Mouse (Mus musculus): ENCODE measurements around the gene Tcf12. TPM values are rescaled to one million over a fixed set of nuclear protein-coding genes. Genes with fewer than 3 reads are reported as not detected.

Gene Tcf12
- polyA plus RNA-seq, 1 experiment from 2014 or later = 227 TPM

DNA sequence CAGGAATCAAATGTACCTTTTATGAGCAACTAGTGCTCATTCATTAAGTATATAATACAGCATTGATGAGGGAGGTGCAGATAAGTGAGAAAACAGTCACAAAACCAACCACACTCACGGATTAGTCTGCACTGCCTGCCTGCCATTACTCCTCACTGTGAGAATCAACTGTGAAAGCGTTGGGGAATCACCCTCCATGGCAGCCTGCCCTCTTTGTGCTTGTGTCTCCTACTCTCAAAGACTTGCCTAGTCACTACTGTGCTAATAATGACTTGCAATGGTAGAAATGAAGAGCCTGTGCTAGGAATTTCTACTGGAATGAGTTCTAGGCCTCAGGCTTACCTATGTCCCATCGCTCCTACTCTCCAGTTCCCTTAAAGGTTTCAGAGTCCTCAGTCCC lies 233.8 kb downstream of the Tcf12 start:
- Histone ChIP-seq H3K27ac (ENCODE audit: low read depth, low read length) (no peak overlapping the region), H3K27me3 (ENCODE audit: control insufficient read depth, insufficient read depth, low read length) (no peaks in the 10 kb centered on the region), H3K36me3 (ENCODE audit: control insufficient read depth, insufficient read depth, low read length) (peaks cover 3% of the 10 kb centered on the region; the same call in 1 of the 2 replicates), H3K9me3 (ENCODE audit: control insufficient read depth, low read length) (no peaks in the 10 kb centered on the region), H3K4me3 (ENCODE audit: low read depth, low read length) (no peak overlapping the region), H3K9ac (ENCODE audit: low read depth, low read length) (no peak overlapping the region), H3K4me2 (replicated peaks; ENCODE audit: low read depth, low read length) (no peak overlapping the region), H3K4me1 (replicated peaks; ENCODE audit: control insufficient read depth, insufficient read depth, low read length) (peaks cover 2% of the 10 kb centered on the region; the same call in 1 of the 2 replicates)
- ATAC-seq (ENCODE audit: low FRiP score) (no peak), DNase-seq (ENCODE audit: low spot score) (no peak)
- 67% methylated on average over 3 of the region's 3 CpGs for WGBS

DNA sequence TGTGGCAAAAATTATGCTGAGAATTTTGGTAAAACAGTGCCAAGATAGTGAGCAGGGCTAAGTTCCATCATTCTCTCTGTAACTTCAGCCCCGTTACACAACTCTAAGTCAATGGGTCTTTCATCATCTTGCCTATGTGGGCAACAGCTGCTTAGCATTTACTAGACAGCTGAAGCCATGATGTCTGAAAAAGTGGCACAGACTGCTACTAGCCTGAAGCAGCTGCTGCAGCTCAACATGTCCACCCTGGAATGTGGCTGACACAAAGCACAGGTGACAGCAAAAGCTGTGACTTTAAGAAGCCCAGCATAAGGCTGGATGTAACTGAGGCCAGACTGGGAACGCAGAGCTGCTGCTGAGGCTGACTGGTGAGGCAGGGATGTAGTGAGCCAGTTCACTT lies 236.9 kb downstream of the Tcf12 start:
- Histone ChIP-seq H3K4me3 (ENCODE audit: low read depth, low read length) (no peak overlapping the region), H3K27ac (ENCODE audit: low read depth, low read length) (no peak overlapping the region), H3K9ac (ENCODE audit: low read depth, low read length) (no peak overlapping the region), H3K36me3 (ENCODE audit: control insufficient read depth, insufficient read depth, low read length) (peaks cover 3% of the 10 kb centered on the region; the same call in 1 of the 2 replicates), H3K9me3 (ENCODE audit: control insufficient read depth, low read length) (no peaks in the 10 kb centered on the region), H3K4me1 (replicated peaks; ENCODE audit: control insufficient read depth, insufficient read depth, low read length) (peaks cover 2% of the 10 kb centered on the region; the same call in 1 of the 2 replicates), H3K27me3 (ENCODE audit: control insufficient read depth, insufficient read depth, low read length) (no peaks in the 10 kb centered on the region), H3K4me2 (replicated peaks; ENCODE audit: low read depth, low read length) (no peak overlapping the region)
- 79% methylated on average over 2 of the region's 2 CpGs for WGBS
- ATAC-seq (ENCODE audit: low FRiP score) (no peak), DNase-seq (ENCODE audit: low spot score) (no peak)

DNA sequence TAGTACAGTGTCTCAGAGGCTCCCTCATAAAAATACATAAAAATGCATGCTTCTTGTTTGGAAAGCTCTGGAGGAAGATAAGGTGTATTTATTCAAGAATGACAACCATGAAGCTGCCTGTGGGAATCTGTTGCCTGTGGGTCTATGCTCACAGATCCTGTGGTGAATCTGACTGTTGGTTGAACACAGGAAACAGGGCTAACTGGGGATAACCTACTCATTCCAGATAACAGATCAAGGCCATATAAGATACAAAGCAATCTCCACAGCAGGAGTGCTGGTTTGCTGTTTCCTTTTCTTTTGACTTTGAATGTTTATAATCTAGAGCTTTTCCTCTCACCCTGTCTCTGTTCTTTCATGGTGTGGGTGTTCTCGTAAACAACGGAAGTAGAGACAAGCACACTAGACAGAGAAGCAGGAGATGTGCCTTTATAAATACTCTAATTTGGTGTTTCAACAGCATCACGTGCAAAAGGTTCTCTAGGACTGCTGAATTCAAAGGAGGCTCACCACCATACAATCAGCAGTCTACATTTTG lies 237.6 kb downstream of the Tcf12 start:
- Histone ChIP-seq H3K4me3 (ENCODE audit: low read depth, low read length) (no peak overlapping the region), H3K9me3 (ENCODE audit: control insufficient read depth, low read length) (no peaks in the 10 kb centered on the region), H3K36me3 (ENCODE audit: control insufficient read depth, insufficient read depth, low read length) (peaks cover 3% of the 10 kb centered on the region; the same call in 1 of the 2 replicates), H3K27me3 (ENCODE audit: control insufficient read depth, insufficient read depth, low read length) (no peaks in the 10 kb centered on the region), H3K4me2 (replicated peaks; ENCODE audit: low read depth, low read length) (no peak overlapping the region), H3K4me1 (replicated peaks; ENCODE audit: control insufficient read depth, insufficient read depth, low read length) (peaks cover 2% of the 10 kb centered on the region; the same call in 1 of the 2 replicates), H3K27ac (ENCODE audit: low read depth, low read length) (no peak overlapping the region), H3K9ac (ENCODE audit: low read depth, low read length) (no peak overlapping the region)
- DNase-seq (ENCODE audit: low spot score) (no peak), ATAC-seq (ENCODE audit: low FRiP score) (no peak)
- WGBS = 83% methylated on average over 3 of the region's 3 CpGs

DNA sequence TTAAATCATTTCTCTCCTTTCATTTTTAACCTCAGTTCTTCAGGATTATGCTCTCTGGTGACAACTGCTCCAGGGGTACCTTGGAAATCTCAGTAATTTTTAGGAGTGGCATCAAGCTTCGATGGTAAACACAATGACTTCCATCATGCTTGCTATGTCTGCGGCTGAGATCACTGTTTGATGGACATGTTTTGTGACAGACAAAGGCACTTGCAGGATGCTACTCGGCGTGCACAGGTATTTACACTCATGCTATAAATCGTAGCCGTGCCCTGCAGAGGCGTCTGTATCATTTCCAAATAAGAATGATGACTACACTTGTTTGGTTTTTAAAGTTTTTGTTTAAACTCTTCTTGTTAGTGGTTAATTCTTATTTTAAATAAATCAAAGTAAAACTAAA lies 248.3 kb downstream of the Tcf12 start:
- no peak for ATAC-seq (ENCODE audit: low FRiP score)
- H3K4me3 ChIP-seq (ENCODE audit: low read depth, low read length) = no peak overlapping the region
- 92% methylated on average over 7 of the region's 7 CpGs for WGBS
- H3K4me1 ChIP-seq (replicated peaks; ENCODE audit: control insufficient read depth, insufficient read depth, low read length) = no peaks in the 10 kb centered on the region
- no peak for DNase-seq (ENCODE audit: low spot score)
- no peak overlapping the region for H3K4me2 ChIP-seq (replicated peaks; ENCODE audit: low read depth, low read length)
- H3K9ac ChIP-seq (ENCODE audit: low read depth, low read length) = no peak overlapping the region
- H3K27me3 ChIP-seq (ENCODE audit: control insufficient read depth, insufficient read depth, low read length) = no peaks in the 10 kb centered on the region
- H3K36me3 ChIP-seq (ENCODE audit: control insufficient read depth, insufficient read depth, low read length) = 0 out of 2 replicates have a peak, but pooled peaks cover 2% of the 10 kb centered on the region
- H3K27ac ChIP-seq (ENCODE audit: low read depth, low read length) = no peak overlapping the region
- no peaks in the 10 kb centered on the region for H3K9me3 ChIP-seq (ENCODE audit: control insufficient read depth, low read length)

- Histone ChIP-seq H3K27me3 (ENCODE audit: control insufficient read depth, insufficient read depth, low read length) (no peaks in the 10 kb centered on the region), H3K9me3 (ENCODE audit: control insufficient read depth, low read length) (no peaks in the 10 kb centered on the region), H3K4me3 (ENCODE audit: low read depth, low read length) (no peak overlapping the region), H3K4me2 (replicated peaks; ENCODE audit: low read depth, low read length) (no peak overlapping the region), H3K4me1 (replicated peaks; ENCODE audit: control insufficient read depth, insufficient read depth, low read length) (no peaks in the 10 kb centered on the region), H3K36me3 (ENCODE audit: control insufficient read depth, insufficient read depth, low read length) (0 out of 2 replicates have a peak, but pooled peaks cover 2% of the 10 kb centered on the region), H3K27ac (ENCODE audit: low read depth, low read length) (no peak overlapping the region), H3K9ac (ENCODE audit: low read depth, low read length) (no peak overlapping the region)
- no peak for ATAC-seq (ENCODE audit: low FRiP score)
- no peak for DNase-seq (ENCODE audit: low spot score)
- 47% methylated on average over 2 of the region's 2 CpGs for WGBS
These were observed 250.0 kb downstream of the Tcf12 start for GRCm38 (mm10) chr9:71861629-71862028.

DNA sequence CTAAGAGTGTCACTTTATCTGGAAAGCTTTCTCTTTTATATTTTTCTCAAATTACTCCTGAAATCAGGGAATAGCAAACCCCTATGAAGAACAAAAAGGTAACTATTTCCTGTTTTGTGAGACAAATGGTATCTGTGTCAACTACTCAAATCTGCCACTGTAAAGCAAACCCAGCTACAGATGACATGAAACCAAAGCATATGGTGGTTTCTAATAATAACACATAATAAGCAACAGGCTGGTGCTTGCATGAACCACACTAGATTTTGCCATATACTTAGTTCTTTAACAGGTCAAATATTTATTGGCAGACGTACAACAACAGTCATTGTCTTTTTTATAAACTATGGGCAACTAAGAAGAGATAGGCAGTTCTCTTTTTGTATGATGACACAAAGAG lies 253.7 kb downstream of the Tcf12 start:
- DNase-seq (ENCODE audit: low spot score) = no peak
- no peak overlapping the region for H3K9ac ChIP-seq (ENCODE audit: low read depth, low read length)
- no peak overlapping the region for H3K4me2 ChIP-seq (replicated peaks; ENCODE audit: low read depth, low read length)
- 98% methylated on average over 1 of the region's 1 CpGs for WGBS
- H3K4me1 ChIP-seq (replicated peaks; ENCODE audit: control insufficient read depth, insufficient read depth, low read length) = no peaks in the 10 kb centered on the region
- H3K36me3 ChIP-seq (ENCODE audit: control insufficient read depth, insufficient read depth, low read length) = peaks cover 10% of the 10 kb centered on the region; the same call in 1 of the 2 replicates
- H3K4me3 ChIP-seq (ENCODE audit: low read depth, low read length) = no peak overlapping the region
- no peak for ATAC-seq (ENCODE audit: low FRiP score)
- no peaks in the 10 kb centered on the region for H3K9me3 ChIP-seq (ENCODE audit: control insufficient read depth, low read length)
- no peaks in the 10 kb centered on the region for H3K27me3 ChIP-seq (ENCODE audit: control insufficient read depth, insufficient read depth, low read length)
- no peak overlapping the region for H3K27ac ChIP-seq (ENCODE audit: low read depth, low read length)

- WGBS = 88% methylated on average over 3 of the region's 3 CpGs
- ATAC-seq (ENCODE audit: low FRiP score) (no peak), DNase-seq (ENCODE audit: low spot score) (no peak)
- Histone ChIP-seq H3K4me1 (replicated peaks; ENCODE audit: control insufficient read depth, insufficient read depth, low read length) (no peaks in the 10 kb centered on the region), H3K9ac (ENCODE audit: low read depth, low read length) (no peak overlapping the region), H3K36me3 (ENCODE audit: control insufficient read depth, insufficient read depth, low read length) (peaks cover 15% of the 10 kb centered on the region; the same call in 1 of the 2 replicates), H3K4me3 (ENCODE audit: low read depth, low read length) (no peak overlapping the region), H3K27me3 (ENCODE audit: control insufficient read depth, insufficient read depth, low read length) (no peaks in the 10 kb centered on the region), H3K9me3 (ENCODE audit: control insufficient read depth, low read length) (no peaks in the 10 kb centered on the region), H3K27ac (ENCODE audit: low read depth, low read length) (no peak overlapping the region), H3K4me2 (replicated peaks; ENCODE audit: low read depth, low read length) (no peak overlapping the region)
These were observed 257.8 kb downstream of the Tcf12 start for GRCm38 (mm10) chr9:71853904-71854303.

DNA sequence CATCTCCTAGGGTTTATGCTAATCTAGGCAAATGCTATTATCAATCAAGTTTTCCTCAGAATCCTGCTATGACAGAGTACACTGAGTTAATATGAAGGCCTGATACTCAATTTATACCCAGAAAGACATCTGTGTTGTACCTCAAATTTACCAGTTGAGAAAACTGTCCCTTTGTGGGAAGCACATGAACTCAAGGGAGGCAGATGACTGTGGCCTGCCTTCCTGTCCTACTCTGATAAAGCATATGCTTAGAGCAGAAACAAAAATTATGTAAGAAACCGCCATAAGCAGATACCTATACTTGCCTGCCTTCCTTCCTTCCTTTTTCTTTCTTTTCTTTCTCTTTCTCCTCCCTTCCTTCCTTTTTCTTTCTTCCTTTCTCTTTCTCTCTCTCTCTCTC lies 261.4 kb downstream of the Tcf12 start:
- 90% methylated on average over 1 of the region's 1 CpGs for WGBS
- ATAC-seq (ENCODE audit: low FRiP score) = no peak
- H3K9ac ChIP-seq (ENCODE audit: low read depth, low read length) = no peak overlapping the region
- no peaks in the 10 kb centered on the region for H3K27me3 ChIP-seq (ENCODE audit: control insufficient read depth, insufficient read depth, low read length)
- no peak overlapping the region for H3K27ac ChIP-seq (ENCODE audit: low read depth, low read length)
- no peaks in the 10 kb centered on the region for H3K9me3 ChIP-seq (ENCODE audit: control insufficient read depth, low read length)
- peaks cover 11% of the 10 kb centered on the region; the same call in 1 of the 2 replicates for H3K36me3 ChIP-seq (ENCODE audit: control insufficient read depth, insufficient read depth, low read length)
- DNase-seq (ENCODE audit: low spot score) = no peak
- no peak overlapping the region for H3K4me3 ChIP-seq (ENCODE audit: low read depth, low read length)
- no peaks in the 10 kb centered on the region for H3K4me1 ChIP-seq (replicated peaks; ENCODE audit: control insufficient read depth, insufficient read depth, low read length)
- H3K4me2 ChIP-seq (replicated peaks; ENCODE audit: low read depth, low read length) = no peak overlapping the region

GRCm38 (mm10) chr9:71848392-71848791 lies 263.3 kb downstream of the Tcf12 start:
- no peak for ATAC-seq (ENCODE audit: low FRiP score)
- Histone ChIP-seq H3K9ac (ENCODE audit: low read depth, low read length) (no peak overlapping the region), H3K27ac (ENCODE audit: low read depth, low read length) (no peak overlapping the region), H3K4me2 (replicated peaks; ENCODE audit: low read depth, low read length) (no peak overlapping the region), H3K4me1 (replicated peaks; ENCODE audit: control insufficient read depth, insufficient read depth, low read length) (no peaks in the 10 kb centered on the region), H3K9me3 (ENCODE audit: control insufficient read depth, low read length) (no peaks in the 10 kb centered on the region), H3K4me3 (ENCODE audit: low read depth, low read length) (no peak overlapping the region), H3K27me3 (ENCODE audit: control insufficient read depth, insufficient read depth, low read length) (no peaks in the 10 kb centered on the region), H3K36me3 (ENCODE audit: control insufficient read depth, insufficient read depth, low read length) (peaks cover 10% of the 10 kb centered on the region)
- WGBS = 98% methylated on average over 3 of the region's 3 CpGs
- no peak for DNase-seq (ENCODE audit: low spot score)
